Mouse (Mus musculus): Measurements from ENCODE around the gene Ptprg. TPM values are rescaled to one million over a fixed set of nuclear protein-coding genes. Genes with fewer than 3 reads are reported as not detected.

Gene Ptprg
- total RNA-seq (2014; rRNA removed) (60.4 and 88.7 TPM in 2 replicates), polyA plus RNA-seq (2015; fragmentation: Nextera tagmentation; extraction: Ambion mirVana) (18.0 and 28.5 TPM in 2 replicates)

DNA sequence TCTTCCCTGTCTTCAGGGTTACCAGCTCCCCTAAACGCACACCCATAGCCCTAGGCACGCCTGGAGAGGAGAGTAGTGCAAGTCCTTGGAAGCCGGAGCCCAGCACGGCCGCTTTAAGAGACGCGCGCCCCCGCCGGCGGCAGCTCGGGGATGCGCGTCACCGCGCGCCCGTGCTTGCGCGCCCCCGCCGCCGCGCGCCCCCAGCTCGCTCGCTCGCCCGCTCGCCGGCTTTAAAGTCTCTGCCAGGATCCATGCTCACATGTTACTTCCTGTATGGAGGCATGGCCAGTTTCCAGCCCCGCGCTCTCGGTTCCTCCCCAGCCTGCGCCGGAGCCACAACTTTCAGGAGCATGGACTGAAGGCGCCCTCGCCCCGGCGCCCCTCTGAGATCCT lies at the start of gene Ptprg:
Gene Ptprg (plus strand): TSS at position 260 of the 393 bp plus-strand sequence.
- TF ChIP-seq CTCF (IDR thresholded peaks at IDR 0.05; ENCODE audit: low read depth), result 0 out of 2 replicates have a peak, but pooled peaks have one; percentile 6
- WGBS, result under 1% methylated on average over 40 of the region's 40 CpGs
- ATAC-seq (peak; percentile 84), DNase-seq (peak; percentile 95)
- Histone ChIP-seq H3K9me3 (ENCODE audit: low read length) (no peaks in the 10 kb centered on the region), H3K36me3 (ENCODE audit: insufficient read depth) (no peaks in the 10 kb centered on the region), H3K27ac (ENCODE audit: low read depth, low read length) (peak within 1 kb of the TSS; percentile 91), H3K9ac (peak within 1 kb of the TSS; percentile 72), H3K4me3 (ENCODE audit: low read depth, low read length) (peak within 1 kb of the TSS; percentile 67), H3K4me1 (ENCODE audit: insufficient read depth) (peaks cover 13% of the 10 kb centered on the region; the same call in 1 of the 2 replicates), H3K4me2 (ENCODE audit: low read depth) (peak within 1 kb of the TSS; percentile 73), H3K27me3 (ENCODE audit: insufficient read depth, low read length) (no peaks in the 10 kb centered on the region)

DNA sequence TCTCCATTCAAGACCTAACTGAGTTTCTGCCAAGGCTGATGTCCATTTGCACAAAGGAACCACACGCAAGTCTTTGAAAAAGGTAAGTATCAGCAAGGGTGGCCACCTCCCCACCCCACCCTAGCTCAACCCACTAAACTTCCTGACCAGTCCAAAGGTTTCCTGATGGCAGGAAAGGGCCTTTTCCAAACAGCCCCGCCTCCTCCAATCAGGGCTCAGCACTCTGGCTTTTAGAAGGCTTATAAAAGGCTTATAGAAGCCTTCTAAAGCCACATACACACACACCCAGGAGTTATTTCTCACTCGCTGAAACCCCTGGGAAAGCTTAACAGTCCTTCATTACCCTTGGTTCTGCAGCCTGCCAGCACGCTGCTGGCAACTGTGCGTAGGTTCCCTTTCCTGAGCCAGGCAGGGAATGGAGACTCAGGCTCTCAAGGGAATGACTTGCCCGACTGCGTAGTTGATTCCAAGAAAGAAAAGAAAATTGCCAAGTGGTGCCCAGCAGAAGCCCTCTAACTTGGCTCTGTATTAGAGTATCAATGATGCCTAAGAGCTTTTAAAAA lies 49.4 kb upstream of the Ptprg start:
- Histone ChIP-seq H3K27me3 (ENCODE audit: insufficient read depth, low read length) (no peaks in the 10 kb centered on the region), H3K27ac (ENCODE audit: low read depth, low read length) (no peak overlapping the region), H3K36me3 (ENCODE audit: insufficient read depth) (no peaks in the 10 kb centered on the region), H3K4me3 (ENCODE audit: low read depth, low read length) (no peak overlapping the region), H3K4me2 (ENCODE audit: low read depth) (no peak overlapping the region), H3K9me3 (ENCODE audit: low read length) (no peaks in the 10 kb centered on the region), H3K9ac (no peak overlapping the region), H3K4me1 (ENCODE audit: insufficient read depth) (no peaks in the 10 kb centered on the region)
- no peak for TF ChIP-seq CTCF (IDR thresholded peaks at IDR 0.05; ENCODE audit: low read depth)
- peak; percentile 29; the same call in 1 of the 2 replicates for ATAC-seq
- peak; percentile 22 for DNase-seq
- WGBS, result 39% methylated on average over 7 of the region's 7 CpGs

- no peak for TF ChIP-seq CTCF (IDR thresholded peaks at IDR 0.05; ENCODE audit: low read depth)
- H3K4me2 ChIP-seq (ENCODE audit: low read depth), result no peak overlapping the region
- H3K4me3 ChIP-seq (ENCODE audit: low read depth, low read length), result no peak overlapping the region
- 53% methylated on average over 1 of the region's 1 CpGs for WGBS
- no peaks in the 10 kb centered on the region for H3K9me3 ChIP-seq (ENCODE audit: low read length)
- no peak overlapping the region for H3K27ac ChIP-seq (ENCODE audit: low read depth, low read length)
- no peaks in the 10 kb centered on the region; the same call in 1 of the 2 replicates for H3K27me3 ChIP-seq (ENCODE audit: insufficient read depth, low read length)
- no peak for ATAC-seq
- H3K4me1 ChIP-seq (ENCODE audit: insufficient read depth), result no peaks in the 10 kb centered on the region
- H3K9ac ChIP-seq, result no peak overlapping the region
- no peak for DNase-seq
- H3K36me3 ChIP-seq (ENCODE audit: insufficient read depth), result no peaks in the 10 kb centered on the region
These were observed 43.2 kb upstream of the Ptprg start for GRCm38 (mm10) chr14:11510173-11510572.

GRCm38 (mm10) chr14:11519171-11519570 lies 34.2 kb upstream of the Ptprg start:
- Histone ChIP-seq H3K4me2 (ENCODE audit: low read depth) (no peak overlapping the region), H3K4me3 (ENCODE audit: low read depth, low read length) (no peak overlapping the region), H3K9me3 (ENCODE audit: low read length) (no peaks in the 10 kb centered on the region), H3K9ac (no peak overlapping the region), H3K27me3 (ENCODE audit: insufficient read depth, low read length) (no peaks in the 10 kb centered on the region), H3K36me3 (ENCODE audit: insufficient read depth) (no peaks in the 10 kb centered on the region), H3K4me1 (ENCODE audit: insufficient read depth) (no peaks in the 10 kb centered on the region), H3K27ac (ENCODE audit: low read depth, low read length) (no peak overlapping the region)
- TF ChIP-seq CTCF (IDR thresholded peaks at IDR 0.05; ENCODE audit: low read depth), result no peak
- no peak for DNase-seq
- no peak for ATAC-seq
- 92% methylated on average over 2 of the region's 2 CpGs for WGBS

DNA sequence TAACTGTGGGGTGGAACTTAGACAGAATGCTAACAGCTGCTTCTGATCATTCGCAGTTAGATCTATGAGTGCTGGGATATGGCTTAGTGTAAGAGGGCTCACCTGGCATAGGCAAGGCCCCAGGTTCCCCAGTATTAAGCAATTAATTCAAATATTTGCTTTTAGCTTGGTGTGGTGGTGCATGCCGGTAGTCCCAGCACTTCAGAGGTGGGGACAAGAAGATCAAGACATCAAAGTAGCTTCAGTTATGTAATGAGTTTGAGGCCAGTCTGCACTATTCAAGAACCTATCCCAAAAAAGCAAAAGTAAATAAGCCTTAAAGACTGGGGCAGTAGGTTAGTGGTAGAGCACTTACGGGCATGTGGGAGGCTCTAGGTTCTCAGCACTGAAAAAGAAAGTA lies 30.3 kb upstream of the Ptprg start:
- Histone ChIP-seq H3K36me3 (ENCODE audit: insufficient read depth) (no peaks in the 10 kb centered on the region), H3K27me3 (ENCODE audit: insufficient read depth, low read length) (no peaks in the 10 kb centered on the region), H3K9me3 (ENCODE audit: low read length) (no peaks in the 10 kb centered on the region), H3K4me3 (ENCODE audit: low read depth, low read length) (no peak overlapping the region), H3K4me1 (ENCODE audit: insufficient read depth) (no peaks in the 10 kb centered on the region), H3K27ac (ENCODE audit: low read depth, low read length) (no peak overlapping the region), H3K4me2 (ENCODE audit: low read depth) (no peak overlapping the region), H3K9ac (no peak overlapping the region)
- WGBS, result 94% methylated on average over 3 of the region's 3 CpGs
- no peak for TF ChIP-seq CTCF (IDR thresholded peaks at IDR 0.05; ENCODE audit: low read depth)
- DNase-seq (no peak), ATAC-seq (no peak)

DNA sequence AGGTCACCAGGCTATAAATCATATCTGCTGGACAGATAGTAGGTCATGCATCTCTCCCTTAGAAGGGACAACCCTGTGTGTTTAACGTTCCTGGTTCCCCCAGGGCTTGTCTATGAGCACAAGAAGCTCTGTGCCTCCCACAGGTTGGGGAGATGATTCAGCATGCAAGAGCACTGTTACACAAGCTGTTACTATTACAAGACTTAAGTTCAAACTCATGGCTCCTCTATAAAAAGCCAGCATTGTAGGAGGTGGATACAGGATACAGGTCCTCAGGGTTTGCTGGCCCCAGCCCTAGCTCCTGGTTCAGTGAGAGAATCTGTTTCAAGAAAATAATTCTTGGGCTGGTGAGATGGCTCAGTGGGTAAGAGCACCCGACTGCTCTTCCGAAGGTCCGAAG lies 23.7 kb upstream of the Ptprg start:
- no peak overlapping the region for H3K27ac ChIP-seq (ENCODE audit: low read depth, low read length)
- no peaks in the 10 kb centered on the region for H3K27me3 ChIP-seq (ENCODE audit: insufficient read depth, low read length)
- ATAC-seq (no peak), DNase-seq (no peak)
- TF ChIP-seq CTCF (IDR thresholded peaks at IDR 0.05; ENCODE audit: low read depth), result no peak
- H3K4me1 ChIP-seq (ENCODE audit: insufficient read depth), result no peaks in the 10 kb centered on the region
- H3K36me3 ChIP-seq (ENCODE audit: insufficient read depth), result no peaks in the 10 kb centered on the region
- 95% methylated on average over 4 of the region's 4 CpGs for WGBS
- H3K9me3 ChIP-seq (ENCODE audit: low read length), result no peaks in the 10 kb centered on the region
- no peak overlapping the region for H3K4me2 ChIP-seq (ENCODE audit: low read depth)
- no peak overlapping the region for H3K9ac ChIP-seq
- no peak overlapping the region for H3K4me3 ChIP-seq (ENCODE audit: low read depth, low read length)

- Histone ChIP-seq H3K27me3 (ENCODE audit: insufficient read depth, low read length) (no peaks in the 10 kb centered on the region), H3K36me3 (ENCODE audit: insufficient read depth) (no peaks in the 10 kb centered on the region), H3K9ac (no peak overlapping the region), H3K4me3 (ENCODE audit: low read depth, low read length) (no peak overlapping the region), H3K9me3 (ENCODE audit: low read length) (no peaks in the 10 kb centered on the region), H3K4me2 (ENCODE audit: low read depth) (no peak overlapping the region), H3K27ac (ENCODE audit: low read depth, low read length) (no peak overlapping the region), H3K4me1 (ENCODE audit: insufficient read depth) (no peaks in the 10 kb centered on the region)
- WGBS, result 26% methylated on average over 1 of the region's 1 CpGs
- TF ChIP-seq CTCF (IDR thresholded peaks at IDR 0.05; ENCODE audit: low read depth), result 0 out of 2 replicates have a peak, but pooled peaks have one; percentile 24
- ATAC-seq, result peak; percentile 23; the same call in 1 of the 2 replicates
- peak; percentile 16 for DNase-seq
These were observed 18.9 kb upstream of the Ptprg start for GRCm38 (mm10) chr14:11534456-11534855.
